Mouse (Mus musculus): ENCODE data around the gene Hnrnpm. TPM values are rescaled to one million over a fixed set of nuclear protein-coding genes. Genes with fewer than 3 reads are reported as not detected.

The Hnrnpm gene
- 158 and 161 TPM in 2 replicates for polyA plus RNA-seq (2012; rRNA removed)

DNA sequence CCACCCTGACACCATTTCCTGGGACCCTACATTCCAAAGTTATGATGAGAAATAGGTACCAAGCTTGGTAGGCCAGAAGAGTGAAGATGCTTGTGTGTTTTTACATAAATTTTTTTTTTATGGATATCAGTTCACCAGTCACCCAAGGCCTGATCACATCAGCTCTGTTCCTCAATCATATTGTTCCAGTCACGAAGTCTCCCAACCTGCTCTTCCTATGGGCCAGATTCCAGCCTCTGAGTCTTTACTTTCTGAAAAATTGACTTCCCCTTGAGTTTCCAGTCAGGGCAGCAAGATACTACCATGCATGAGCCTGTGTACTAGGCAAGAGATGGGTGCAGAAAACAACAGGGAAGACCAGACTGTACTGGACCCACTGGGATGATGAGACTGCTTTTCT, at the start of gene Hnrnpm:
Gene Hnrnpm (minus strand): TSS at position 101 of the 400 bp plus-strand sequence.

DNA sequence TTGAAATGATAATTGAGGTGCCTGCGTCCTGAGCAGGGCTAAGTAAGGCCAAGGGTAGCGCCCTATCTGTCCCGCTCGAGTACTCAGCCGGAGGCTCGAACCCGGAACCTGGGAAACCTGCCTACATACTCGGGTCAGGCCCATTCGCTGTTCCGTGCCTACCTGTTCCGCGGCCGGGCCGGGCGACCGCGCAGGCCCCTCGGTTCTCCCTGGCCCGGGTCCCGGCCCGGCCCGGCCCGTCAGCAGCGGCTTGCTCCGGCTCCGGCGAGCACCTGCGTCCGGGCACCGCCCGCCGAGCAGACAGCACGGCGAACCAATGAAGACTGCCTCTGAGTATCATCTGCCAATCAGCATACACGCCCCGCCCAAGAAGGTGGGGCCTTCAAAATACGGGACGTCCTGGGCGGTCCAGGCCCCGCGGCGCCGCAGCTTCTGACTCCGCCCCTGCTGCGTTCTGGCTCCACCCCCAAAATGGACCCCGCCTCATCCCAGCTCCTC, 31.8 kb upstream of the Hnrnpm start, which contains the start of gene March2:
Gene March2 (minus strand): TSS at position 287 of the 498 bp plus-strand sequence.

DNA sequence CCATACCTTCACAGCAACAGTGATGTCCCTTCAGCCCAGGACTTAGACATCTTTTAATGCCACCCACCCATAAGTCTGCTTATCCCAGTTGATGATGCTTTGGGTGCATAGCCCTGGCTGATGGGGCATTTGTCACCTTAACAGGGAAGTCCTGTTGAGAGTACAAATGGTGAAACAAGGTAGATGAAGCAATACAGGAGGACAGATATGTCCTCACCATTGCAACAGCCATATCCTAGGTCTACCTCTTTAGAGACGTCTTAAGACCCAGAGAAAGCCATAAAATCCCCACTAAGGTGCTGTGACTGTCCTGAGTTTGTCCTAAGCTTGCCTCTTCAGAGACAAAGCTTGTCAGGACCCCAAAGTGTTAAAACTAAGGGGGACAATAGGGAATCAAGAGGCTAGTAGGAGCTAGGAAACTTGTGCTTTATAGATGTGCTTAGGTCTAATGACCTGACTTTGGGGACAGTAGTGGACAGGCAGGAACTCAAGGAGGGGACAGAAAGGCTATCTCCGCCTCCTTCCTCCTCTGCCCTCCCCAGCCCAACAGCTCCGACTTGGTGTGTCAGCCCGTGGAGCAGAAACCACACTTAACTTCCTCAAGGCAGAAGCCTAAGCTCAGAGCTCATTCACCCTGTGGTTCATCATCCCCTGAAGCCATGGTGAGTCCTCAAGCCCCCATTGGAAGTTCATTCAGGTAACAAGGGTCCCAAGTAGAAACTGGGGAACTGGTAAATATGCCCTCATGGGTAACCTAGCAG, 49.0 kb downstream of the Hnrnpm start, which contains the start of gene Pram1:
Gene Pram1 (plus strand): TSS at position 541 of the 761 bp plus-strand sequence.

DNA sequence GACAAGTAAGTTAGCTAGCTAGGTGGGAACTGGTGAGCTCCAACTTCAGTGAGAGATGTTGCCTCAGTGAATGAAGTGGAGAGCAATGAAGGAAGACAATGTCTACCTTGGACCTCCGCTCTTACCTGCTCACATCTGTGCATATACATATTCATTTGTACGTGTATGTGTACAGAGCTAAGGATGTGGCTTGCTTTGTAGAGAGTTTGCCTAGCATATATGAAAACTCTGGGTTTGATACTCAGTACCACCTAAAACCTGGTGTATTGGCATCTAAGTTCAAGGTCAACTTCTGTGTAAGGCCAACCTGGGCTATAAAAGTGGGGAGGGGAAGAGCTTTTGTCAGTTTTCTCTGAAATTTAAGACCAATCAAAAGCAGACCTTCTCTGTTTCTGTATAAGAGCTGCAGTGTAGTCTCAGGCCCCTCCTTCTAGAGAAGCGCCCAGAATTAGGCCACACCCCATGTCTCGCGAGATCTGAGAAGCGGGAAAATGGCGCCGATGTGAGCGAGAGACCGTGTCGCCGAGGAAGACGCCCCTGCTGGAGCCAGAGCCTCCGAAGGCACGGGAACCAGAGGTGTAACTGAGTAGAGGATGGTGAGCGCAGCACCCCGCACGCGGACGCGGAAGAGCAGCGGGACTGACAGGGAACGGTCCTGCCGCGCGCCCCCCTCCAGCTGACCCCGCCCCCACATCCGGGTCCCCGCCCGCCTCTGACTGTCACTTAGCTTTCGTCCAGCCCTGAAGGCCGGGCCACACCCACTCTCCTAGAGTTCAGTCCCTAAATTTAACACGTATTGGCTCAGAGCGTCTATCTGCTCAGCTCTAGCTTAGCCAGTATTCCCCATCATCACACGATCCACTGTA, 57.8 kb downstream of the Hnrnpm start, which contains the start of gene Zfp414:
Gene Zfp414 (plus strand): TSS at position 470 of the 866 bp plus-strand sequence.

Other genes starting within 250 kb of the Hnrnpm start
- 8.1 and 9.1 TPM in 2 replicates for gene Adamts10, start 162.7 kb downstream of the Hnrnpm start, polyA plus RNA-seq (2012; rRNA removed)
- gene Myo1f, start 131.2 kb downstream of the Hnrnpm start, polyA plus RNA-seq (2012; rRNA removed) = 3.1 and 4.3 TPM in 2 replicates
- gene Zfp414, start 57.8 kb downstream of the Hnrnpm start, polyA plus RNA-seq (2012; rRNA removed) = 18.4 and 23.1 TPM in 2 replicates
- gene Pram1, start 48.8 kb downstream of the Hnrnpm start, polyA plus RNA-seq (2012; rRNA removed) = 1.1 and 1.8 TPM in 2 replicates
- gene March2, start 31.8 kb upstream of the Hnrnpm start, polyA plus RNA-seq (2012; rRNA removed) = 133 and 171 TPM in 2 replicates
- gene Rab11b, start 73.7 kb upstream of the Hnrnpm start, polyA plus RNA-seq (2012; rRNA removed) = 84.2 and 94.7 TPM in 2 replicates
- gene Angptl4, start 95.0 kb upstream of the Hnrnpm start, polyA plus RNA-seq (2012; rRNA removed) = 5.3 and 6.5 TPM in 2 replicates
- 7.5 and 8.2 TPM in 2 replicates for gene Kank3, start 123.7 kb upstream of the Hnrnpm start, polyA plus RNA-seq (2012; rRNA removed)
- 798 and 847 TPM in 2 replicates for gene Rps28, start 137.7 kb upstream of the Hnrnpm start, polyA plus RNA-seq (2012; rRNA removed)
- gene Ndufa7, start 137.7 kb upstream of the Hnrnpm start, polyA plus RNA-seq (2012; rRNA removed) = 125 and 147 TPM in 2 replicates
- gene Cd320, start 156.2 kb upstream of the Hnrnpm start, polyA plus RNA-seq (2012; rRNA removed) = 6.8 TPM in 2 replicates
- not detected in 2 replicates for gene Gm7029, start 187.0 kb upstream of the Hnrnpm start, polyA plus RNA-seq (2012; rRNA removed)
- 37.2 and 40.2 TPM in 2 replicates for gene Kifc1, start 203.8 kb upstream of the Hnrnpm start, polyA plus RNA-seq (2012; rRNA removed)
- gene Platr17, start 218.3 kb upstream of the Hnrnpm start, polyA plus RNA-seq (2012; rRNA removed) = 0.45 and 0.64 TPM in 2 replicates
- gene Daxx, start 222.6 kb upstream of the Hnrnpm start, polyA plus RNA-seq (2012; rRNA removed) = 13.5 and 16.7 TPM in 2 replicates
- 8.7 and 12.3 TPM in 2 replicates for gene Tapbp, start 229.0 kb upstream of the Hnrnpm start, polyA plus RNA-seq (2012; rRNA removed)
- 10.9 and 11.4 TPM in 2 replicates for gene Zbtb22, start 229.0 kb upstream of the Hnrnpm start, polyA plus RNA-seq (2012; rRNA removed)
- gene Rgl2, start 242.7 kb upstream of the Hnrnpm start, polyA plus RNA-seq (2012; rRNA removed) = 15.3 and 15.4 TPM in 2 replicates

Data from liver, embryonic 14 days (tissue).